Mouse (Mus musculus) left cerebral cortex, postnatal 4 days (tissue): ENCODE data around the gene Slc25a36. TPM values are rescaled to one million over a fixed set of nuclear protein-coding genes. Genes with fewer than 3 reads are reported as not detected.
A peak's percentile ranks its signal among the peaks of the same experiment; 100 is the strongest.

Experiments used
- DNase-seq: peaks from one replicate; pipeline ENCODE4 v3.0.0-alpha.2; 2022
- intact Hi-C: fragments of 180-260 bp; cut with DNase I; formaldehyde crosslinking; loops from one replicate; pipeline ENCODE4 v1.15.1; 2025
- total RNA-seq, 2 experiments: library from RNA; stranded (reverse); gene quantifications; 2 replicates each; pipeline ENCODE4 v1.2.3; 2021

The Slc25a36 gene
- total RNA-seq, 2 experiments from 2014 or later, result 108 to 115 TPM

DNA sequence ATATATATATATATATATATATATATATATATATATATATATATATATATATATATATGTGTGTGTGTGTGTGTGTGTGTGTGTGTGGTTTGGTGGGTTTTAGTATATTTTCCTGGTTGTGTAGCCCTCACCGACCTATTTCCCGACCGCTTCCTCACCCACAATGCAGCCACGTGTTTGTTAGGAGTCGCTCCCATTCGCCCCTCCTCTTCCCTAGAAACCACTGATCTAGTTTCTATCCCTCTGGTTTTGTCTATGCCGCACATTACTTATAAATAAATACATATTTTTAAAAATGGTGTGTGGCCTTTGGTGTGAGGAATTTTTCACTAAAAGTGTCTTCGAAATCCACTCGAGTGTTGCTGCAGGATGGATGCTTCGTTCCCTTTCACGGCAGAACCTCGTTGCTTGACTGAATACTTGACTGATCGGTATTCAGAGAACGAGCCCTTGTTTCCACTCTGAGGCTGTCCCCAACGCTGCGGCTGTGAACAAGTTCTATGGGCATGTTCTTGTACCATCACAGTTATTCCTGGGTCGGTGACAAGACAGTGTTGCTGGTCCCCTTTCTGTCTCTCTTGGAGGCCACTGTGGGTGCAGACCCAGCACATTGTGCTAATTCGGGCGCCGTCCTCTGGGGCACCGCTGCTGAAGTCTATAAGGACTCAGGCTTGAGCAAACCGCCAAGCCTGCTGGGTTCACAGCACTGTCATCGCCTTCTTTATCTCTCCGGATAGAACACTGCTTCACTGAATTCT is 2.0 kb upstream of the Slc25a36 start:
- intact Hi-C loops, result no loop called here

DNA sequence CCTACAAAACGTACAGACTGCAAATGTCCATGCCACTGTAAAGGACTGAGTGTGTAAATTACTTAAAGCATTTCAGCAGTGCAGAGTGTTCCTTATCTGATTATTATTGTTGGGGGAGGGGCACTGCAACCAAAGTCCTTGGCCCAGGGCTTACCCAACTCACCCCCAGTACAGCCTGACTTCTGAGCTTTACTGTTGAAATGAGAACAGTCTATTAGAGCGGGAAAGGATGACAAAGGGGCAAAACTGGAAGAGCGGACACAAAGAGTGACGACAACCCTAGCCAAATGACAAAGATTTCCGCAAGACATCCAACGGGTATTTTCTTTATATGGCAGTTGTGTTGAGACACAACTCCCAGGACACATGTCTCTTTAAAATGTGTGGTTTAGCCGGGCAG is 1.3 kb upstream of the Slc25a36 start:
- DNase-seq, result no peak
- intact Hi-C loops, result no loop called here

More for the DNA sequence above, 2.0 kb upstream of the Slc25a36 start:
- no peak for DNase-seq

DNA sequence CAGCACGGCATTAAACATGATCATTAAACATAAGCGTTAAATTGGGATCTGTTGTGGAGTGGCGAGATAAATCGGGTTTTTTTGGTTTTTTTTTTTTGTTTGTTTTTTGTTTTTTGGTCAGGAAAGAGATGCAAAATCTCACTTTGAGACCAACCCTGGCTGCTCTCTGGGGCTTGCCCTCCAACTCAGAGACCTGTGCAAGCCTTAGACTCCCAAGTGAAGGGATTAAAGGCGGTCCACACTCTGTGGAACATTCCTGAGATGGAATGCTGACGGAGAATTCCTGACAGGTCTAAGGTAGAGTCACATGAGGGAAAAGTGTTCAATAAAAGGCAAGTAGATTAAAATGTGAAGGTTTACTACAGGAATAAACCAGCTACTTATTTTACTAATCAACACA is 549 bp upstream of the Slc25a36 start:
- no peak for DNase-seq
- intact Hi-C loops, result no loop called here

DNA sequence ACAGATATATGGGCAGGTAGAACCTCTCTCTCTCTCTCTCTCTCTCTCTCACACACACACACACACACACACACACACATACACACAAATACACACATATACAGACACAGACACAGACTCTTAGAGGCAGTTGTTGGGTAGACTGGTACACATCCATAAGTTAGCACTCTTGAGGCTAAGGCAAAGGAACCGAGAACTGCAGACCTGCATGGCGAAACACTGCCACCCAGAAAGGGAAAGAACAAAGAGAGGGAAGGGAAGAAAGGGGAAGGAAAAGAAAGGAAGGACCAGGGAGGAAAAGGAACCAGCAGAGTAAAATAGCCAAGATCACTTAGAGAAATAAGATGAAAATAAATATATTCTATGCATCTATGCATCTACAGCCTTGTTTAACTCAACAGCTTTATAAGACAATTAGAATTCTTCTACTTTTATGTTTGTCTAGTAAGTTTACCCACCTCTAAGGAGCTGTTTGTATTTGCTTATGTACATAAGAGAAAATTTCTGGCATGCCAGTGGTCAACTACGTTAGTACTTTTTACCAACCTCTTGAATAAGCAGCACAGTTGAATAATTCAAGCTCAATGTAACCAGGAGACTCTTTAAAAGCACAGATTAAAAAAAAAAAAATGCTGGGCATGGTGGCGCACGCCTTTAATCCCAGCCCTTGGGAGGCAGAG is 4.3 kb downstream of the Slc25a36 start:
- DNase-seq, result no peak
- intact Hi-C loops, result no loop called here

DNA sequence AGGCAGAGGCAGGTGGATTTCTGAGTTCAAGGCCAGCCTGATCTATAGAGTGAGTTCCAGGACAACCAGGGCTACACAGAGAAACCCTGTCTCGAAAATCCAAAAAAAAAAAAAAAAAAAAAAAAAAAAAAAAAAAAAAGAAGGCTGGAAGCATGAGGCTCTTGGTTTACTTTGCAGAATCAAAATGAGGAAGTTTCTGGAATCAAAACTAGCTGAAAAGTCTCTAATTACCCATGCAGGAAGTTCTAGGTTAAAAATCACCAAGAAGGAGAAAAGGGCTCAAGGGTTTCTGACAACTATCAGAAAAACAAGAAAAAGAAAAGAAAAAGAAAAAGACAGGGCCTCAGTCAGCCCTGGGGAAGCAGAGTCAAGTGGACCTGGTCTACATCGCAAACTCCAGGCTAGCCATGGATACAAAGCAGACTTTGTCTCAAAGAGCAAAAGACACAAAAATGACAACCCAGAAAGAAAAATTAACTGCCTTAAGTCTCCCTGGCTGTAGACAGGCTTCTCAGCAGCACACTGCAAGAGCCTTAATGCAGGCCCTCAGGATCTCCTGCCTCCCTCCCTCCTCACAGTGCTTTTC is 5.5 kb downstream of the Slc25a36 start:
- no peak for DNase-seq
- intact Hi-C loops, result no loop called here

DNA sequence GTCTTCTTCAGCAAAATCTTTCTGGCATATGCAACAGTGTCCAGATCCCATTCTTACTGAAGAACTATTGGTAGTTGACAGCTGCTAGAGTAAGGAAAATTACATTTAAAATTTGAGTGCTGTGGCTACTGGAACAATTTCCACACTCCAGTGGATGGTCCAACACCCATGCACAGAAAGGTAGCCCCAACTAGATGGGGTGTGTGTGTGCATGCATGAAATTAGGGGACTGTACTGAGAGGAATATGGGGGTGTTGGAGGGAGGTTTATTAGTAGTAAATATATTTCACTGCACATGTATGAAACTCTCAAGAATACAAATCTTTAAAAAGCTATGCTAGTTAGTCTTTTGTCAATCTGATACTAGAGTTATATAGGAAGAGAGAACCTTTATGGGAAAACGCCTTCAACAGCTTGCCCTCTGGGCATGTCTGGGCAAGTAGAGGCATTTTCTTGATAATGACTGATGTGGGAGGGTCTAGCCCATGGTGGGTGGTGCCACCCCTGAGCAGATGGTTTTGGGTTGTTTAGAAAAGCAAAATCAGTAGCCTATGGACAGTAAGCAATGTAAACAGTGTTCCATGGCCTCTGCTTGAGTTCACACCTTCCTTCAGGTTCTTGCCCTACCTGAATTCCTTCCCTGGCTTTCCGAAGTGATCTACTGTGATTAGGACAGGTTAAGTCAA is 7.4 kb downstream of the Slc25a36 start:
- DNase-seq, result no peak
- intact Hi-C loops, result no loop called here

DNA sequence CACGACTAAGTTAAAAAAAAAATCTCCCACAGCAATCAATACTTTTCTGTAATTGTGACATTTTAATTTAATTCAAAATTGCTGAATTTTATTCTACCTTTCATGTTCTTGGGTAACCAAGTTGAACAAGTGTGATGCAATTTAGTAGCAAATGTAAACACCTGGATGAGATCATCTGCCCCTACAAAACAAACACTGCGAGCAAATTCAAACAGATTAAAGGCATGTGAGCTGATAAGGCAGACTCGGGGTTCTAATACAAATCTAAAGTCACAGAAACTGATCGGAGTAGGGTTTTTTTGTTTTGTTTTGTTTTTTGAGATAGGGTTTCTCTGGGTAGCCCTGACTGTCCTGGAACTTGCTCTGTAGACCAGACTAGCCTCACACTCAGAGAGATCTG is 12.0 kb downstream of the Slc25a36 start:
- intact Hi-C loops, result no loop called here

DNA sequence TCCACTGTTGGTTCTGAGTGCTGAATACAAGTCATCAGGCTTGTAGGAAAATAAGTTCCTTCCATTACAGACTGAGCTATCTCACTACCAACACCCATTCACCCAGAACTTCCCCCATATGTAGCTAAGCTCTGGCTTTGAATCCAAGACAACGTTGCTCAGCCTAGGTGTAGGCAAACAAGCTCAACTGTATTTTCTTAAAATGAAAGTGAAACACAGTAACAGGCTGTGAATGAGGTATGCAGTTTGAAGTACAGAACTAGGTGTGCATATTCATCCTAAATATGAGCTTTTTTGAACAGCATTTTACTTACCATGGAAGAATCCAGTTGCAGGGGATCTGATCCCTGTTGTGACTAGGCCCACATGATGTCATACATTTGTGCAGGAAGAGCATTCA is 14.8 kb downstream of the Slc25a36 start:
- intact Hi-C loops, result no loop called here
- no peak for DNase-seq

More for the DNA sequence above, 12.0 kb downstream of the Slc25a36 start:
- DNase-seq, result no peak

DNA sequence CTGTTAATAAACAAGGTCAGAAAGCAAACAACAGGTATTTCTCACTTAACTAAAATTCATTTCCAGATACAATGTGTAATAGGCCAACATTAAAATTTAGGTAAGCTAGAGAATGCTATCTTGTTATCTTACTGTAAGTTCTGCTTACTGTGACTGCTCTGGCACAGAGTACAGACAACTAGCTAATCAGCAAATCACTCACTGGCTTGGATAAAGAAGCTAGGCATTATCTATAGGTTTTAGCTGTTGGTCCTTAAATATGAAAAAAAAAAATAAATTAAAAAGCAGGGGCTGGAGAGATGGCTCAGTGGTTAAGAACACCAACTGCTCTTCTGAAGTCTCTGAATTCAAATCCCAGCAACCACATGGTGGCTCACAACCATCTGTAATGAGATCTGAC is 23.1 kb downstream of the Slc25a36 start:
- no peak for DNase-seq
- intact Hi-C loops, result no loop called here

DNA sequence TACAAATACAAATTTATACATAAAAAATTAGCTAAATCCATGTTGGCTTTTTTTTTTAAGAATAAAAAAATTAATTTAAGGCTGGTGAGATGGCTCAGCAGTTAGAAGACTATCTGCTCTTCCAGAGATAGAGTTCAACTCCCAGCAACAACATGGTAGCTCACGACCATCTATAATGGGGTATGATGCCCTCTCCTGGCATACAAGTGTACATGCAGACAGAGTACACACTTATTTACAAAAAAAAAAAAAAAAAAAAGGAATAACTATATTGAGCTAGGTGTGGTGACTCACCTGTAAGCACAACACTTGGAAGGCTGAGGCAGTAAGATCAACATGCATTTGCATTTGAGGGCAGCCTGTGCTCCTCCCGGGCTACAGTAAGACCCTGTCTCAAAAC is 26.3 kb downstream of the Slc25a36 start:
- no peak for DNase-seq
- intact Hi-C loops, result no loop called here

DNA sequence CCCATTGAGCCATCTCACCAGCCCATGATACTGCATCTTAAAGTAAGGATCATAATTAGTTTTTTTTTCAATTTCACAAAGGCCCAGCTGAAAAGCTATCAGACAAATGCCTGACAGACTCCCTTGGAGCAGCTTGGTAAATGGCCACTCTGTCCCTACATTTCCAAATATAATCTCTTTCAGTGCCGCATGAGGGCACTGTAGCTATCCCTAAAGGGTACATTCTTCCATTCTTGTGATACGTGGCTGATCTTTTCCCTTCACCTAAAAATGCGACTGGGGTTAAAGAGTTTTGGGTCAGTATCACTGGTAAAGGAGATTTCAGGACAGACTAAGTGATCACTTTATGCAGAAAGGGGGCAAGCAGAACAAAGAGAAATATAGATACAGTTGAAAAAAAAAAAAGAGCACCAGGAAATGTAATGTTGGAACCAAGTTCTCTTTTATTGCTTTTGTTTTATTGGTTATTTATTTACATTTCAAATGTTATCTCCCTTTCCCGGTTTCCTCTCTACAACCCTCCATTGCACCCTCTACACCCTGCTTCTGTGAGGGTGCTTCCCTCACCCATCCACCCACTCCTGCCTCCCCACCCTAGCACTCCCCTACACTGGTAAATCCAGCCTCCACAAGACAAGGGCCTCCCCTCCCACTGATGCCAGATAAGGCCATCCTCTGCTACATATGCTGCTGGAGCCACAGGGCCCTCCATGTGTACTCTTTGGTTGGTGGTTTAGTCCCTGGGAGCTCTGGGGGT is 29.7 kb downstream of the Slc25a36 start:
- no peak for DNase-seq
- intact Hi-C loops, result no loop called here

DNA sequence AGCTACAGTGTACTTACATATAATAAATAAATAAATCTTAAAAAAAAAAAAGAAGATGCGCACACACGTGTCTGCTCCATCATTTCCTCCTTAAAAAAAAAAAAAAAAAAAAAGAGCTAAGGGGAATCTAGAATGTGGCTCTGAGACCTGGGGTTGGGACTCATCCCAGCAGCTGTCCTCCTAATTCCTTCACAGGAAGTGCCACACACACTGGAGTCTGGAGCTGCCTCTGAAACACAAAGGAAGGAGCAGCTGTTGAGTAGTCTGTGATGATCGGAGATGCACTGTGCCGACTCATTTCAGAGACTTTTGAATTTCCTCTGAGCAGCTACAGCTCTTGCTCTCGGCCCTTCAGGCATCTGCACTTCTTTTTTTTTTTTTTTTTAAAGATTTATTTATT is 41.0 kb downstream of the Slc25a36 start:
- DNase-seq, result no peak
- intact Hi-C loops, result loop anchor here (2.0 to 5.0 kb wide), 3 partner anchors 53 to 153 kb away; partner anchors contain the start of gene Spsb4

DNA sequence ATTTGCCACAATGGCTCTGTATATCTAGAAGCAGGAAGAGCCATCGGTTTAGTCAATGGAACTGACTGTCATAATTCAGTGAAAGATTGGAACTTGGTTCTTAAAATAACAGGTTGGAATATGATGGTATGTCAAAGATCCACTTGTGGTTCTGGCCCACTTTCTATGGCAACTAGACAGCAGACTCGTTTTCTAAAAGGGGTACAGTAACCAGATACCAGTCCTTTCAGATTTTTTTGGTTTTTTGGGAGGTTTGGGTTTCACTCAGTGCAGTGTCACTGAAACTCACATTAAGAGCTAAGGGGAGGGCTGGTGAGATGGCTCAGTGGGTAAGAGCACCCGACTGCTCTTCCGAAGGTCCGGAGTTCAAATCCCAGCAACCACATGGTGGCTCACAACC is 41.5 kb downstream of the Slc25a36 start:
- no peak for DNase-seq
- intact Hi-C loops, result loop anchor here (2.0 to 5.0 kb wide), 3 partner anchors 52 to 153 kb away; partner anchors contain the start of gene Spsb4

DNA sequence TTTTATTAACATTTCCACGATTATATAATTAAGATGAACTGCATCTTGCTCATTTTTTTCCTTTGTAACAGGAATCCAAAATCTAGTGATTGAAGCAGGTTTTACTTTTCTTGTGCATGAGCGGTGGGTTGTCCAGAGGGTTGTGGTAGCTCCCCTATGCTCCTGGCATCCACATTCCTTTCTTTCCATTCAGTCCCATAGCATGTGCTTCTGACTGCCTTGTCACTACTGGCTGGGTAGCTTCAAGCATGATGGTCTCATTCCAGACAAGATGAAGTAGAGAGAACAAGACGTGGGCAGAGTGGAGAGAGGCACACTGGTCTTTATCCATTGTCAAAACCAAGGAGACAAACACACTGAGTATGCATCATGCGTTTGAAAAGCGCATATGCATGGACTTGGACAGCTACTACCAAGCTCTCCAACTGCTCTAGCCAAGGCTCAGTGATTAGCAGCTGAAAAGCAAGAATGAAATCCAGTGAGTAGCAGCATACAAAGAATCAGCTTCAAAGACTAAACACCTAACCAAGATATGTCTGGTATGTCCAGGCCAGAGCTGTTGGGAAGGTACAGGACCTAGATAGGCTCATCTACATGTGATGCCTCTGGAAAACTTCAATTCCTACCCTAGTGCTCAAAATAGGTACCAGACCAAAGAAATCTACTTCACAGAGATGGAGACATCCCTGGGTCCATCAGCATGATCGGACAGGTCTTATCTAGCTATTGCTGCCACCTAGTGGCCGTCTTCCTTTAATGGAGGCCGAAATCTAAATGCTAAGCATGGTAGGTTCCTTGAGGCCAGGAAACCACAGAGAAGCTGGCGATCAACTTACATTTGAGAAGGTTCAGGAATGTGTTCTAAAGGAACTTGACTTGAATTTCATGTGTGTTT is 42.5 kb downstream of the Slc25a36 start:
- DNase-seq, result peak; percentile 92
- intact Hi-C loops, result loop anchor here (2.0 to 5.0 kb wide), 3 partner anchors 51 to 152 kb away; partner anchors contain the start of gene Spsb4

DNA sequence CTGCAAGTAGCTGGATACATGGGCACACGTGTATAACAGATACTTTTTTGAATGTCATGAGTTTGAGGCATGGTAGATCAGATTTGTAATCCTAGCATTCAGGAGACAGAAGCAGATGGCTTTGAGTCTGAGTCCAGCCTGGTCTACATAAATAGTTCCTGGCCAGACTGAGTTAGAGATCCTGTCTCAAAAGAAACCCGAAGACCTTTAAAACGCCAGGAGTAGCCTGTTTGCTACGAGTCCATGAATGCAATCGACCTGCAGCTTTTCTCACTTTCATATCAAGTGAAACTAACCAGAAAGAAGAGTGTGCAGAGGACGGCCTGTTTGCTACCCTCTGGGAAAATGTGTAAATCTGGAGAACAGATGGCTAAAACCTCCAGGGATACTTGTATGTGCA is 43.2 kb downstream of the Slc25a36 start:
- no peak for DNase-seq
- intact Hi-C loops, result loop anchor here (2.0 to 5.0 kb wide), 3 partner anchors 50 to 151 kb away; partner anchors contain the start of gene Spsb4

DNA sequence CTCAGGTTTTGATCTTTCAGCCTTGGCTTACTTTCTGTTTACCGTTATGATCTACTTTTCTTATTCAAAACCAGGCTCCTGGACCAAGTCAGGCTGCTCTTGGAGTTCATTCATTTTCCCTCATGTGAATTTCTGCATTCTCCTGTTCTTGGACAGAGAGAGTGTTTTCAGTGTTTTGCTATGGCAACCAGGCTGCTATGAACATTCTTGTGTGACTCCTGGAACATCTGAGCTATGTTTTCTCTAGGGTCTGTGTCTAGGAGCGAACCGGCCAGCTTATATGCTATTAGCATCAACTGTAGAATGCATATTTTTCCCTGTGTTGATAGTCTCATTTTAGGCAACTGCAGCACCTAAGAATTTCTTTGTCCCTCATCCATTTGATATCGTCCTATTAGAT is 45.1 kb downstream of the Slc25a36 start:
- DNase-seq, result no peak
- intact Hi-C loops, result loop anchor here (5.0 kb wide), 2 partner anchors 49 to 104 kb away; partner anchors contain the start of gene Spsb4

DNA sequence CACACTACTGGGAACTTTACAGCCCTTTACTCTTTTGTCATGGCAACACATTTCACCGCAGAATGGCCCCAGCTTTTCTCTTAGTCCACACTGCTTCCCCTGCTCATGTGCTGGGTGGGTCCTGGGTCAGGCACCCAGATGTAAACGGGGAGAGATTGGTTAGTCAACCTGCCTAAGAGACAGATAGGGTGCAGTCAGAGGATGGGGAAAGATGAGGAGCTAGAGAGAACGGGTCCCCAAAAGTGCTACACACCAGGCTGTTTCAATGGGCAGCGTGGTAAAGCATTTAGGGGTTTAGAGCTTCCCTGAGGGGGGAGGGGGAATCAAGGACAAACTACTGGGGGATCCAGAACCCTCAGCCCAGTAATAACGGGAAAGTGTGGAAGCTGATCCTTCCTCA is 45.7 kb downstream of the Slc25a36 start:
- intact Hi-C loops, result loop anchor here (5.0 kb wide), 2 partner anchors 48 to 103 kb away; partner anchors contain the start of gene Spsb4
- no peak for DNase-seq

DNA sequence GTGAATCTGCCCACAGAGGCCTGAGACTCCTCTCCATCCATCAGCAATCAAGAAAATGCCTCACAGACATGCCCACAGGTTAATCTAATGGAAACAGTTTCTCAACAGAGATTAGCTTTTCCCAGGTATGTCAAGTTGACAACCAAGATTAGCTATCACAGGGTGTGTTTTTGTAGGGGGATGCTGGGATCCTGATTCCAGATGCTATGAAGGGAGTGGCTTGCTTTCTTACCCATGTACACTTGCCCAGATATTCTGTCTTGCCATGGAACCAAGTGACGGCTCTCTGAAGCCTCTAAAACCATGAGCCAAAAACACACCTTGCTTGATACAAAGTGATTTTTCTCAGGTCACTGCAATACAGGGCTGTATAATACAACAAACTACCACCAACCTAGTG is 46.8 kb downstream of the Slc25a36 start:
- no peak for DNase-seq
- intact Hi-C loops, result no loop called here

DNA sequence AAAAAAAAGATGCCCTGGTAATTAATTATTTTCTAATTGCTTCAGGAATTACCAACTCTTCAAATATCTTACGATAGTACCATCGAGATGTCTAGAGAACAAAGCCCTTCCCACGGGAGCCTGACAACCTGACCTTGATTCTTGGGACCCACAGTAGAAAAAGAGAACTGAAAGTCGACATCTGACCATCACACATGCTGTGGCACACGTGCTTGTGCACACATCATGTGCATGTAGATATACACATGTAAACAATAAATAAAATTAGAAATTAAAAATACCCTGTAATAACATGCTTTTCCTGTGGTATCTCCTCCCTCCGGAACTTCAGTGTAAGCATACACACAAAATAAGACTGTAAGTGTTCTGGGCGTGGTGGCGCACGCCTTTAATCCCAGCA is 49.3 kb downstream of the Slc25a36 start:
- intact Hi-C loops, result no loop called here
- DNase-seq, result no peak
